Mouse (Mus musculus) embryo, embryonic 11 days (tissue): ENCODE data around the gene C1qb.

Experiments used
- DNase-seq: peaks from one replicate; pipeline ENCODE4 v3.0.0-alpha.2; 2015

C1qb gene

DNA sequence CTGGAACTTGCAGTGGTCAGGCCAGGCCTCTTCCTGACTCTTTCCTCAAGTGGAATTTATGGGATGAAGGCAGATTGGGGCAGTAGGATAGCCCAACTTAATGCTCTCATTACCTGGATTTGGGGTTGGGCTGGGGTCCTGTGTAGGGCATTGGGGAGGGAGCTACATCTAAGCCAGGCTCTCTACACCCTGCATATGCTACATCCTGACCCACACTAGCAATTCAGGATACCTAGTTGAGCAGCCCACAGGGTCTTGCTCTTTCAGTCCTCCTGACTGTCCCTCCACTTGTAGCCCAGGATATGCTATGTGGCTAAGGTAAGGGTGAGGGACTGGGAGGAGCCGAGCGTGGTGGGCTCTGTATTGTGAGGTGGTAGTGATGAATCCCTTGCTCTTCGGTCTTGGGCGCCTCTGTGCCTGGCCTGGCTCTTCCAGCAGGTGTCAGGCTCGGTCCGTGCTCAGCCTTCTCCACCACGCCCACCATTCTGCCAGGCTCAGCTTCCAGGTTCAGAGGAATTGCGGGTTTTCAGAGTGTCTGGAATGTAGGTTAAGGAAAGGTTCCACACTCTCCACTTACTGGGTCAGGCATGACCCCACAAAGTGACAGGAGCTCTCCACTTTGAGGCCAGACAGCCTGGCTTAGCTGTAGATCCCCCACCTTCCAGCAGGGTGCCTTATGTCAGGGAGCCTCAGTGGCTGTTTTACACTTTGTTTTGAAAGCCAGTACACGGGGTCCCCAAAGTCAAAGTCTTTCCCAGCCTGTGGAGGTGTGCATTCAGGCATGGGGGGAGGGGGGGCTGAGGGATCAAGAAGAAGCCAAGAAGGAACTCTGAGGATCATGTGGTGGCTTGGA, 7.9 kb upstream of the C1qb start:
- DNase-seq: peak; percentile 76

DNA sequence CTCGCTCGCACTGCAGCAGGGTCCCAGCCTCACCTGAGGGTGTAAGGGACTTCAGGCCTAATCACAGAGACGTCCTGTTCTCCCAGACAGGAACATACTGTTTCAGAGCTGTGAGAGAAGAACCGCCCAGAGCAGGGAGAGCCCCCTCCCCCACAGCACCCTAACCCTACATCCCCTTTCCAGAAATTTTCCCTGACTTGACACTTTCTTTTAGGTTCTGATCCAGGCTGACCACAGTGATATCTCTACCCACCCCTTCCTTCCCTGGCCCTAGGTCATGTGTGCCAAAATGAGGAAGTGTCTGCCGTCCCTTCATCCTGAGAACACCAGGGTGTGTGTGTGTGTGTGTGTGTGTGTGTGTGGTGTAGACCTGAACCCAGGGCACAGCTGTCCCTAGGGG, 6.8 kb upstream of the C1qb start, which contains the start of gene C1qc:
Gene C1qc (minus strand): TSS at position 255 of the 400 bp plus-strand sequence.
- no peak for DNase-seq

DNA sequence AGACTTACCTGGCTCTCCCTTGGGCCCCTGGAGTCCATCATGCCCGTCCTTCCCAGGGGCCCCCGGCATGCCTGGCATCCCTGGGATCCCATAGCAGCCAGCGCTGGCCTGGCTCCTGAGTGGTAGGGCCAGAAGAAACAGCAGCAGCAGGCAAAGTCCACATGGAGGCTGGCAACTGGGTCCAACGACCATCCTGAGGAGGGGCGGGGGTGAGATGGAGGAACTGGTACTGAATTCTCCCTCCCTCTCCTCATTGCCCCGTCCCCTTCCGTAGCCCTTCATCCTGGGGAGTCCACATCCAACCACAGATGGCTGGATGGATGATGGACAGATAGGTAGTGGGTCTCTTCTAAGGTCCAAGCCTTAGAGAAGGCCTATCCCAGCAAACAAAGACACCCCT, 6.4 kb upstream of the C1qb start:
- DNase-seq: no peak

DNA sequence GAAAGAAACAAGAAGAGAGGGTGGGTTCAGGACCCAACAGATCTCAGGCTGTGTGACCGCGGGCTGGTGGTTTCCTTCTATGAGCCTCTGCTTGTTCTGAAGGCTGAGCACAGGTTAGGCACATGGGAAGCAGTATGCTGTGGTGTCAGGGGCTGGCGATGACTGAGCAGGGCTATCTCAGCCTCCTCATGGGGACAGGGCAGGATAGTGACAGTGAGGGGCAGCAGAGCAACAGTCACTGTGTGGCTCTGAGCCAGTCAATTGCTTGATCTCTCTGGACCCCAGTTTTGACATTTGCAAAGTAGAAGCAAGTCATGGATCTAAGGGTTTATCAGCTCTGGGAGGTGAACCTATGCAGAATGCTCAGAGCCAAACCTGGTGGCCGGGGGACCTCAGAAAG, 5.1 kb upstream of the C1qb start:
- DNase-seq: no peak

DNA sequence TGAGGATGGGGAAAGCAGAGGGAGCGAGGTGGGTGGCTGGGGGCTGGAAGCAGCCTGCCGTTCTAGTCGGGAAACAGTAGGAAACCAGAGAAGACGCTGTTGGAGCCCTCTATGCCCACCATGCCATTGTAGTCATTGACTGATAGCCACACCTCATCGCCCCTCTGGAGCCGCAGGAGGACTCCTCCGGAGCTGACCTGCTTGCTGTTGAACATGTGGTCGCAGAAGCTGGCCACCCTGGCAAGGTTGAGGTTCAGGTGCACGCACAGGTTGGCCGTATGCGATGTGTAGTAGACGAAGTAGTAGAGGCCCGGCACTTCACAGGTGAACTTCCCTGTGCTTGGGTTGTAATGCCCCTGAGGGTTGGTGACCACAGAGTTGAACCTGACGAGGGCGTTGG, 4.0 kb upstream of the C1qb start:
- DNase-seq: no peak

DNA sequence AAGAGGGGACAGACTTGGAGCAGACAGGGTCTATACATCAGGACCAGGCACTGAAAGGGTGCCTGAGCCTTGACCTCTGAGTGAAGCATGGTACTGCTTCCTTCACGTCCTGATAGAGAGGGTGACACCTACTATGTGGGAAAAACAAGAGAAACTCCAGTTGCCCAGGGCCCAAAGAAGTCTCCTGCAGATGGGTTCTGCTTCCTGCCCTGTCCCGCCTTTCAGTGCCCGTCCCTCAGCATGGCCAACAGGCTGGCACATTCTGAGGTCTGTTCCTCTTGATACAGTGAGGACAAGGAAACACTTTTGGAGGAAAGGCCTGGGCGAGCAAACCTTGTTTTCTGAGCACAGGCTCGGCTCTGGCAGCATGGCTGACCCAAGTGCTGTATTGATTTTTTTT, 1.7 kb upstream of the C1qb start:
- DNase-seq: no peak

DNA sequence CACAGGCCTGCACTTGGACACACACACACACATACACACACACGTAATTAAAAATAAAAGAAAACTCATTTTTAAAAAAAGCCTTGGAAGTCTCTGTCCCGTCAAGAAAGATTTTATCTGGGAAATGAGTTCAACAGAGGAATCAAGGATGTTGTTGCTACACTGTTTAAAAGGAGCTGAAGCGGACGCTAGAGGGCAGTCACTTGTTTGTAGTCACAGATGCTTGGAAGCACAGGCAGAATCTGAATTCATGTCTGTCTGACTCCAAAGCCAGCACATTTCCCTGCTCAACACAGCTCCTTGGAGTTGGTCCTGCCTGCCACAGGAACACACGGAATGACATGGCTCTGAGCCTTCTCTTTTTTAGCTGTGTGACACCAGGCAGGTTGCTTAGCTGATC, 7.4 kb downstream of the C1qb start:
- peak; percentile 49 for DNase-seq

DNA sequence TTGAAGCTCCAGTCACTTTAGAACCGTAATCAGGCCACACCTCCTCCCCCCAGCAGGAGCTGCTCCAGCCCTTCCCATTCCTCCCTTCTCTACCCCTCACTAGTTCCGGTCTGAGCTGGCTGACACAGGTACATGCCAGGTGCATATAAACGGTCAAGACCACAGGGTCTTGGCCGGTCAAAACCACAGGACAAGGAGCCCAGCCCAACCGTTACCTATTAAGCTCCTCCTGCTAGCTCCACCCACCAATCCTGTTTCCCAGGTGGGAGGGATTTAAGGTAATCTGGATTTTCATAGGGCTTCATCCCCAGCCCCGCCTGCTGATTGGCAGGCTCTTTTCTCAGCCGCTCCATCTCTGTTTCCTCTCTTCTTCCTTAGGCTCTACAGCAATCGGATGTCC, 7.8 kb downstream of the C1qb start:
- no peak for DNase-seq

DNA sequence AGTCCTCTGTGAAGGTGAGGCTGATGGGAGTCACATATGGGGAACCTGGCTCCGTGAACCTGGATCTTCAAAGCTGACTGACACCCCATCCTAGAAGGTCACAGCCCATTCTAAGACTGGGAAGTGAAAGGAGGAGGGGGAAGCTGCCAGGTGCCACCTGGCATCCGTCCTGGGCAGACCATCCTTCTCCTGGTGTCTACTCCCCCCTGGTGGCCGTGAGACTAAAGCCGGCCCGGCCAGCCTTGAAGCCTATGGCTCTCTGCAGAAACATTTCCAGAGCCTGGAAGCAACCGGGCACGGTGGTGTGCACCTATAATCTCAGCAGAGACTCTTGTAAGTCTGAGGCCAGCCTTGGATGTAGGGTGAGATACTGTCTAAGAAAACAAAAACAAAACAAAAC, 9.0 kb downstream of the C1qb start:
- DNase-seq: peak; percentile 77

DNA sequence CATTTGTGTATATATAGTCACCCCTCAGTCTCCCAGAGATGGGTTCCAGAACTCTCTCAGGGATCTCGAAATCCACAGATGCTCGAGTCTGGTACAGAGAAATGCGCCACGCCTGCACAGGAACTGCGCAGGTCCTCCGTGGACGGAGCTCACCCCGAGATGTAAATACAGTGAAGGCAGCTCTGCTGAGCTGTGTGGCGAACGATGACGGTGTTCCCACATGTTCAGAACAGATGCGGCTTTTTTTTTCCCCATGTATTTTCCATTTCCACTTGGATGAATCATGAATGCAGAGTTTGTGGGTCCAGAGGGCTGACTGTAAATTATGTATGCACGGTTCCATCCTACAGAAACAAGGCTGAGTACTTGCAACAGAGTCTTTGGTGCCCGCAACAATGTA, 11.0 kb downstream of the C1qb start:
- DNase-seq: no peak

DNA sequence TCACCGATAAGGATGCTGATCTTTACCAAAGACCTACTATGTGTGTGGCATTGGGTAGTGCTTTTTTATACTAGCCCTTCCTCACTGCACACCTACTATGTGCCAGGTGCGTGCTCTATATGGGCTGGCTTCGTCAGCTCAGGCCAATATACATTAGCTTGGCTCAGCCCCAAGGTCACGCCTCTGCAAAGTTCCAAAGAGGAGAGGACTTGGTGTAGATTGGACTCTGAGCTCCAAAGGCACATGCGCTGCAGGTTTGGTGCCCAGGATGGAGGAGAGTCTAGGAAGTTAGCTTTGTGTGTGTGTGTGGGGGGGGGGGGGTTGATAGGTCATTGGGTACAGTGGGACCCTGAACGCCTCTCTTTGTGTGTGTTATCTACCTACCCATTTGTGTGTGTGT, 17.6 kb downstream of the C1qb start:
- DNase-seq: no peak

DNA sequence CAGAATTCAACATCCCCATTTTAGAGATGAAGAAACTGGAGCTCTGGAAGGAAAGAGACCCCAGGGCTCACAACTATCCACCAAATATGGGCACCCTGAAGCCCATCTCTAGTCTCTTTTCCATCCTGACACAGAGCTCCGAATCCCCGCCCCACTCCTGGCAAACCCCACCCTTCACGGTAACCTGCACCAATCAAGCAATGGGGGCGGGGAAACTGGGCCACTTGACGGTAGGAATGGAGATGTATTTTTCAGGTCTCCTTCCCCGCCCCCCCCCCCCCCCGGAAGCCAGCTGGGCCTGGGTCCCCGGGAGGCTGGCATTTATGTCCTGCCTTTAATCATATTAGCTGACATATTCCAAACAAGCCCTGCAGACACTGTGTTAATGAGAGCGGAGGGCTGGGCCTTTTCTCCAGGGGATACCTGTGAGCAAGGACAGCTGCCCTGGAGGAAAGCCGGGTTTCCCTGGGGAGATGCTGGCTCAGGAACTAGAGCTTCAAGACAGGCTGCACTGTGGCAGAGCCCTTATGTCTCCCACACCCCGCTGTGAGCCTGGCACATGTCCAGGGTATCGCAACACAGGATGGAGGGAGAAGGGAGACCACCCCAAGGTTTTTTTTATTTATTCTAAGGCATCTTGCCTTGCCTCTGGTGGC, 18.2 kb downstream of the C1qb start:
- DNase-seq: peak; percentile 71

DNA sequence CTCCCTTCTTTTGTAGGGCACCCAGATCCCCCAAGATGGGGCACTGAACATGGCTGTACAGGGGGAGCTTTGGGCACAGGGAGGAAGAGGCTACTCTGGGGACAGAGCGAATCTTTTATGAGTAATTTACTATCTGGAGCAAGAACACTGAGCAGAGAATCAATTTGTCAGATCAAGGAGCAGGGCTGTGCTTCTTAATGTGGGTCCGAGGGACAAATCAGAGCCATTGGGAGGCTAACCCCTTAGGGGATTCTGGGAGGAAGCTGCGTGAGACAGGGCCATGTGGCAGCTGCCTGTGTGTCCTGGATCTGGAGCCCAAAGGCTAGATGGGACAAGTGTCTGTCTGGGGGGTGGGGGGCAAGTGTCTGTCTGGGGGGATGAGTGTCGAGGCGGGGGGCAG, 20.5 kb downstream of the C1qb start:
- DNase-seq: peak; percentile 36

DNA sequence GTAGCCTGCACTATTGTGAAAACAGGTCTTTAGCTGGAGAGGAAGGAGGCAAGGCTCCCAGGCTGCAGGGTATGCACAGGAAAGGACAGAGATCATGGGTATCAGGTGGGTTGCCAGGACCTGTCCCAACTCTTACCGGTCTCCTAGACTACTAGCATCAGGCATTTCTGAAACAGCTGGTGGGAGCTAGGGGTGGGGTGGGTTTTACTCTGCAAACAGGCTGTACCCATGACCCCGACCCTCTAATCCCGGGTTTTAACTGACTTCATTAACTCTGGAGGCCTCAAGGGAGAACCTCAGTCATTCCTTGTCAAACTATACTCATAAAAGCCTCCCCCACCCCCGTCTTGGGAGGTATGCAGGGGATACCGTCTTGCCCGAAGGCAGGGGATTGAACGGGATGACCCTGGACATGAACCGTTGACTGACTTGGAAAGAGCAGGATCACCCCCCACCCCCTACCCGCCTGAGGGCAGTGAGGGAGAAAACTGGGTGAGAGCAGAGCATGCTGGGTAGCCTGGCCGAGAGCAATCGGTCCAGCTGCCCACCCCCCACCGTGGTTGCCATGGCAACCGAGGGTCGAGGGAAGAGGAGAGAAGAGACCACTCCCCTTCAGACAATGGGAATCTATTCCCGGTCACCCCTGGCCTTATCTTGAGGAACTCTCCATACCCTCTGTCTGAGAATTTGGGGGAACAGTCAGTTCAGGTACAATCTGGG, 21.1 kb downstream of the C1qb start:
- DNase-seq: peak; percentile 91

DNA sequence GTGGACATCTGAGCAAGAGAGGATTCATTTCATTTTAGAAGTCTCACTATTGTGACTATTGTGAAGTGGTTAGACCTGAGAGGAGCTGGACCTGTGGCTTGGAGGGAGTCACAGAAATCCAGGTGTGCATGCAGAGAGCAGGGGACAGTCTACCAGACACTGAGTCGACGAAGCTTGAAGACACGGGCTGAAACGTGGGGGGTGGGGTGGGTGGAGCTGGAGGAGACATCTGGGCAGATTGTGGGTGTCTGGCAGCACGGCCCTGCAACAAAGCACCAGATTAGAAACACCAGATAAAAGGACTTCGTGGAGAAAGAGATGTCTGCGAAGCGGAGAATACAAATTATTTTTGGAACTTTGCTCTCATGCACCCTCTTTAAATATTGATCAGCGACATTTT, 22.5 kb downstream of the C1qb start:
- no peak for DNase-seq

DNA sequence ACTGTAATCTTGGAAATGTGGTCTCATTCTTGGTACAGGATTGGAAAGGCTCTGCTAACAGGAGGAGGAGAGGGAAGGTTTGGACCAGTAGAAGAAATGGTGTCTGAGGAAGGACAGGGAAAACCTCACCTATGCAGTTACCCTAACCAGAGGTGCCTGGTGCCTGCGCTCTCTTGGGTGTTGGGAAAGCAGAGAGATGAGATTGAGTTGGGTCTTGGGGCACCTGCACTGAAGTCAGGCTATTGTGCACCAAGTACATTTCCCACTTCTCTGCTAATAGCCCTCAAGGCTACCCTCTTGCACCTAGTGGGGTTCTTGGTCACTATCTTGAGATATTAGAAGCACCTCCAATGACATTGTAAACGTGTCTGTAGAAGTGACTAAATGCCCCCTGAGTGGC, 23.6 kb downstream of the C1qb start:
- DNase-seq: no peak

DNA sequence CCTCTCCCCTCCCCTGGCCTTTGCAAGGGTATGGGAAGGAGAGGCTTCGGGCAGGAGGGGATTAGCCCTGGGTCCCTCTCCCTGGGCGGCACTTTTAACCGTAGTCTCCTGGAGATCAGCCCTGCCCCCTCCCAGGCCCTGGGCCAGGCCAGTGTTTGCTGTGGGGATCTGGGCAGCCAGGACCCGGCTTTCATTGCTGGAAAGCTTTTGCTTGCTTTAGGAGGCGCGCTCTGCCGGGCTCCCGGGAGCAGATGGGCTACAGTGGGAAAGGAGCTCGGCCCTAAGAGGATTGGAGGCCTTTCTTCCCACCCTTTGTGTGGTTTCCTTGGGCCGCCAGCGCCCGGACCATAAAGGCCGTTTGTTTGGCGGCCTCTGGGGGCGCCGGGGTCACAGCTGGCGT, 24.2 kb downstream of the C1qb start:
- DNase-seq: peak; percentile 71

DNA sequence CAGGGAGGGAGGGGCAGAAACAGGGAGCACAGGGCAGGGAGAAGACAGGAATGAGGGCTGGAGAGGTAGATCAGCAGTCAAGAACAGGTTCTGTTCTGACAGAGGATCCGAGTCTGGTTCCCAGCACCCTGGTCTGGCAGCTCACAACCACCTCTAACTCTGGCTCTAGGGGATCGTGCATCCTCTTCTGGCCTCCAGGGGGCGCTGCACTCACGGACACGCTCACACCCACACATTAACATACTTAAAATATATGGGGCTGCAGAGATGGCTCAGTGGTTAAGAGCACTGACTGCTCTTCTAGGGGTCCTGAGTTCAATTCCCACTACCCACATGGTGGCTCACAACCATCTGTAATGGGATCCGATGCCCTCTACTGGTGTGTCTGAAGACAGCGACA, 26.0 kb downstream of the C1qb start:
- no peak for DNase-seq

DNA sequence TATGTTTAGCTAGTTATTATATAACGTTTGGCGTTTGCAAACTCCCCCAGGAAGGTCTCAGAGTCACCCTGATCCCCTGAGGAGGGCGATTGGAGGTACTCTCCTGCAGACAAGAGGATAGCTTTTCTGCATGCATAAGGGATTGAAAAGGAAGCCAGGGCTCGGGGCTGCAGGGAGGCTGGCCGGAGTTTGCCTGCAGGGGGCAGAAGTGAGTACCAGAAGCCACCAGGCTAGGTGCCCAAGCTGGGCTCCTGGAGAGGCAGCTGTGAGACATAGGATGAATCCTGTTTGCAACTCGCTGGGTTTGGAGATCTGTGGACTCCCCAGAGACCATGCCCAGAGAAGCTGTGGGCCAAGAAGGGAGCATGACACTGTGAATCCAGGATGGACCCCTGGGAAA, 30.9 kb downstream of the C1qb start:
- DNase-seq: peak; percentile 55

DNA sequence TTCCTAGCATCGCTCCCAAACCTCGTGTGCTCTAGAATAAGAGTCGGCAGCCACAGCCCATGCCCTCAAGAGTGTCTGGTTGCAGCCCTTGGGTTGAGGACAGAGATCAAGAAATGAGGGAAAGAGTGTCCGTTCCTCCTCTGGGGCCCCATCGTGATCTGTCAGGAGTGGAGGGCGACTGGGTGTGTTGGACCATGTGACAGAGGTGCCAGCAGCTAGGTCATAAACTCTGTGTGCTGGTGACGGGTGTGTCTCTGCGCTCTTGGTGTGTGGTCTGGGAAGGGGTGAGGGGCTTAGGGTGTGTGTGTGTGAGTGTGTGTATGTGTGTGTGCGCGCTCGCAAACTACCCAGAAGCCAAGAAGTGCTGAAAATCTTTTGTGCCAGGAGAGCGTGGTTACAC, 33.0 kb downstream of the C1qb start:
- DNase-seq: no peak

DNA sequence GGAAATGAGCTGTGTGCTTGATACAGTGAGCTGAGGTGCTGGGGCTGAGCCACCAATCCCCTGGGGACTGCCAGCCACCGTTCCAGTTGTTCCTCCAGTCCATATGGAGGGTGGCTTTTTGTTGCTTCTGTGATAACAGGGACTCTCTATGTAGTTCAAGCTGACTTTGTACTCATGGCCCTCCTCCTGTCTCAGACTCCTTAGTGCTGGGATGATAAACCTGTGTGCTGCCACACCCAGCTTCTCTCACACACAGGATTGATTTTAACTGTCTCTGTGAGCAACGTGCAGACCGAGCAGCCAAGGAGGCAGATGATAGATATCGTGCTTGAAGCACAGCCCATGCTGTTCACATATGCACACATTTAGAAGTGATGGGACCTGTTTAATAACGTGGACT, 33.9 kb downstream of the C1qb start:
- no peak for DNase-seq

DNA sequence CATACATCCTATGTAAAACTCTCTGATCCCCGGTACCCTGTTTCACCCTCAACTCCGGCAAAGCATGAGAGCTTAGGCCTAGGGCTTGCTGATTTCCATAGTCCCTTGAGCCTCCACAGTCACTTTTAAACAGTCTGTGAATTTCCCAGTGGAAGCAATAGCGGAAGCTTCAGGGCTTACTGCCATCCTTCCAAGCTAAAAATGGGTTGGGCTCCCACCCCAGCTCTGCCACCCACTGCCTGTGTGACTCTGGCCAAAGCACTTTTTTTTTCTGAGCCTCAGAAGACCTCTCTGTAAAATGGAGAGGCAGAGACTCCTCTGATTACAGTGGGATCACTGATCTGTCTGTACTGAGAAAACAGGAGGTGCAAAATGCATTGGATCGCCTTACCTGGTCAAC, 37.4 kb downstream of the C1qb start:
- DNase-seq: no peak

DNA sequence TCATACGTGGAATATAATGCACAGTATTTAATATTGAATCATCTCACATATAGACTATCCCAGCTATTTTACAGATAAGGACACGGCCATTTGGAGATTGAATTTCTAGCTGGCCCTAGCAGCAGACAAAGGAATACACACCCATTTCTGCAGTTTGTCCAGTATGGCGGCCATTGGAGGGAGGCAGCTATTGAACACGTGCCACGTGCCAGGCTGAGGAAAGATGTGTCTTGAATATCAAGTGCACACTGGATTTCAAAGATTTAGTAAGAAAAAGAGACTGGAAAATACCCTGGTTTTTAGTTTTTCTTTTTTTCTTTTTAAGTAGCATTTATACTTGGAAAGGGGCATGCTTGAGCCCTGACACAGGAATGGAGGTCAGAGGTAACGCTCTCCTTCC, 38.8 kb downstream of the C1qb start:
- no peak for DNase-seq

DNA sequence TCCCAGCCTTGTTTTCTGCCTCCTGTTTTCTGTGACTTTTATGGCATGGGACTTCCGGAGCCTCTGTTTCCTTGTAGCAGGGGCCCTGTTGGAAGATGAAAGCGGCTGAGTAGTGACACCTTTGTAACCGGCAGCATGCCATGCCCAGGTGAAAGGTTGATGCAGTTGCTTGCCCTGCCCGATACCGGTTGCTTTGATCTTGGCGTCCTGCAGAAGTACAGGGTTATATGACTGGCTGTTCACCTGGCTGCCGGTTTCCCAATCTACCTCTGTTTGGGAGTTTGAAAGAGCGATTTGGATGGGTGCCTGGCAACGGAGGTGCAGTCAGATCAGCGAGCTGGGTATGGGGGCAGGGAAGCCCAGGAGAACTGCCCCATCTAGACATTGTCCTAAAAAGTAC, 43.2 kb downstream of the C1qb start:
- DNase-seq: no peak
